Mouse (Mus musculus) lung, adult 2 months (tissue): ENCODE data around the gene Ifitm1. TPM values are rescaled to one million over a fixed set of nuclear protein-coding genes. Genes with fewer than 3 reads are reported as not detected.
"Not testable (repeated sequence)": the region's sequence is repeated elsewhere in the genome, so short reads cannot be mapped to it uniquely, and the experiment has no call there.

Experiments used
- DNase-seq: peaks from one replicate; pipeline ENCODE4 v3.0.0; 2022
- H3K4me1 ChIP-seq: fragments of 200-500 bp; 2 replicates; pipeline ENCODE4 v1.6.1; 2011; ENCODE audit warnings: low read length; ENCODE audit not compliant: control insufficient read depth, insufficient read depth
- H3K4me3 ChIP-seq: fragments of 200-500 bp; replicated peaks from 2 replicates; pipeline ENCODE3; 2011; ENCODE audit warnings: low read depth, mild to moderate bottlenecking, control low read depth, low read length; ENCODE audit errors: extremely low read depth
- CTCF ChIP-seq: fragments of 200-500 bp; IDR thresholded peaks from 2 replicates; pipeline ENCODE4 v1.5.1; 2011; ENCODE audit warnings: mild to moderate bottlenecking, low read length, control low read depth; ENCODE audit not compliant: insufficient read depth
- POLR2A ChIP-seq: fragments of 200-500 bp; IDR thresholded peaks from 2 replicates; pipeline ENCODE4 v1.6.1; 2011; ENCODE audit warnings: low read depth, mild to moderate bottlenecking, control low read depth, low read length, borderline replicate concordance; ENCODE audit errors: extremely low read depth
- WGBS: fragments of 180-500 bp; shearing (Covaris S2); methylation state at CpG from one replicate; pipeline ENCODE4 v1.1.7; 2018; 5-methylcytosine and 5-hydroxymethylcytosine counted together
- polyA plus RNA-seq: library from polyadenylated mRNA; depleted of rRNA; stranded (reverse); fragments of >200 nt; gene quantifications from 2 replicates; pipeline ENCODE4 v1.2.3, GENCODE M21; 2012

The Ifitm1 gene
- polyA plus RNA-seq, 1 experiment: 261 TPM

GRCm38 (mm10) chr7:140955758-140956555 lies 11.1 kb upstream of the Ifitm1 start, which contains the start of the genes Gm45717 and Ifitm2:
Gm45717 (minus strand) TSS chr7:140955937.
Ifitm2 (minus strand) TSS chr7:140955987.
- H3K4me3 ChIP-seq: peak within 1 kb of the TSS; percentile 100
- peak; percentile 66 for DNase-seq
- 9% methylated on average over 11 of the region's 11 CpGs for WGBS
- no peak for TF ChIP-seq CTCF
- TF ChIP-seq POLR2A: peak; percentile 87
- peaks cover 29% of the 10 kb centered on the region for H3K4me1 ChIP-seq

- DNase-seq: no peak
- peaks cover 25% of the 10 kb centered on the region for H3K4me1 ChIP-seq
- WGBS: 43% methylated on average over 6 of the region's 6 CpGs
- H3K4me3 ChIP-seq: no peak overlapping the region
- TF ChIP-seq POLR2A (peak; percentile 39; the same call in 1 of the 2 replicates), CTCF (no peak)
Measured at GRCm38 (mm10) chr7:140956556-140956869, 10.5 kb upstream of the Ifitm1 start.

- Histone ChIP-seq H3K4me1 (peaks cover 11% of the 10 kb centered on the region), H3K4me3 (no peak overlapping the region)
- no peak for DNase-seq
- WGBS: 10% methylated on average over 9 of the region's 9 CpGs
- 0 out of 2 replicates have a peak, but pooled peaks have one; percentile 7 for TF ChIP-seq CTCF
- TF ChIP-seq POLR2A: no peak
Measured at GRCm38 (mm10) chr7:140959181-140959901, 7.7 kb upstream of the Ifitm1 start.

GRCm38 (mm10) chr7:140960026-140960425 lies 7.0 kb upstream of the Ifitm1 start:
- no peak for TF ChIP-seq POLR2A
- no peak for TF ChIP-seq CTCF
- 80% methylated on average over 5 of the region's 5 CpGs for WGBS
- Histone ChIP-seq H3K4me1 (peaks cover 11% of the 10 kb centered on the region), H3K4me3 (no peak overlapping the region)
- no peak for DNase-seq

GRCm38 (mm10) chr7:140961416-140961815 lies 5.6 kb upstream of the Ifitm1 start:
- DNase-seq: no peak
- 94% methylated on average over 2 of the region's 2 CpGs for WGBS
- TF ChIP-seq POLR2A (no peak), CTCF (no peak)

GRCm38 (mm10) chr7:140962733-140963132 lies 4.3 kb upstream of the Ifitm1 start:
- Histone ChIP-seq H3K4me3 (no peak overlapping the region), H3K4me1 (peaks cover 2% of the 10 kb centered on the region; the same call in 1 of the 2 replicates)
- DNase-seq: no peak
- TF ChIP-seq CTCF: no peak
- 92% methylated on average over 2 of the region's 2 CpGs for WGBS

More at GRCm38 (mm10) chr7:140961416-140961815, 5.6 kb upstream of the Ifitm1 start:
- Histone ChIP-seq H3K4me3 (no peak overlapping the region), H3K4me1 (peaks cover 7% of the 10 kb centered on the region; the same call in 1 of the 2 replicates)

- H3K4me3 ChIP-seq: peak overlapping the region; percentile 40
- WGBS: 24% methylated on average over 14 of the region's 14 CpGs
Measured at GRCm38 (mm10) chr7:140967862-140968591, 1.0 kb downstream of the Ifitm1 start.

GRCm38 (mm10) chr7:140968710-140969109 lies 1.7 kb downstream of the Ifitm1 start:
- DNase-seq, H3K4me1 ChIP-seq, H3K4me3 ChIP-seq: not testable (repeated sequence)
- WGBS: 47% methylated on average over 3 of the region's 3 CpGs

More at GRCm38 (mm10) chr7:140967862-140968591, 1.0 kb downstream of the Ifitm1 start:
- H3K4me1 ChIP-seq: peaks cover 9% of the 10 kb centered on the region
- no peak for DNase-seq
- 0 out of 2 replicates have a peak, but pooled peaks have one; percentile 1 for TF ChIP-seq CTCF
- TF ChIP-seq POLR2A: no peak

GRCm38 (mm10) chr7:140970931-140971330 lies 3.9 kb downstream of the Ifitm1 start:
- H3K4me1 ChIP-seq: peaks cover 9% of the 10 kb centered on the region

More at GRCm38 (mm10) chr7:140970931-140971330, 3.9 kb downstream of the Ifitm1 start:
- H3K4me3 ChIP-seq: no peak overlapping the region
- 48% methylated on average over 7 of the region's 7 CpGs for WGBS
- TF ChIP-seq POLR2A (no peak), CTCF (no peak)
- no peak for DNase-seq
